Mouse (Mus musculus) heart, embryonic 11.5 days (tissue): Measurements from ENCODE around the gene Olfr67. TPM values are rescaled to one million over a fixed set of nuclear protein-coding genes. Genes with fewer than 3 reads are reported as not detected.

Experiments used
- ATAC-seq: fragments of 200-750 bp; cut with Nextera tagmentation; replicated peaks from 2 replicates; pipeline ENCODE4 v1.8.0; 2017; ENCODE audit warnings: moderate library complexity; ENCODE audit not compliant: insufficient number of reproducible peaks, low FRiP score, low TSS enrichment
- H3K27ac ChIP-seq: fragments of 300-500 bp; sonication (generic); 2 replicates; pipeline ENCODE4 v1.5.1; 2014; ENCODE audit warnings: mild to moderate bottlenecking, low read depth, low read length
- H3K27me3 ChIP-seq: fragments of 300-500 bp; sonication (generic); 2 replicates; pipeline ENCODE4 v1.6.1; 2014; ENCODE audit warnings: mild to moderate bottlenecking, low read length, mixed read lengths; ENCODE audit not compliant: control insufficient read depth, insufficient read depth
- H3K36me3 ChIP-seq: fragments of 300-500 bp; sonication (generic); 2 replicates; pipeline ENCODE4 v1.6.1; 2014; ENCODE audit warnings: mild to moderate bottlenecking, low read length, moderate library complexity, mixed read lengths; ENCODE audit not compliant: control insufficient read depth, insufficient read depth
- H3K4me1 ChIP-seq: fragments of 300-500 bp; sonication (generic); 2 replicates; pipeline ENCODE4 v1.6.1; 2014; ENCODE audit warnings: low read length; ENCODE audit not compliant: control insufficient read depth, insufficient read depth
- H3K4me2 ChIP-seq: fragments of 300-500 bp; sonication (generic); 2 replicates; pipeline ENCODE4 v1.6.1; 2014; ENCODE audit warnings: mild to moderate bottlenecking, moderate library complexity
- H3K4me3 ChIP-seq: fragments of 300-500 bp; sonication (generic); 2 replicates; pipeline ENCODE4 v1.5.1; 2014; ENCODE audit warnings: low read depth, low read length
- H3K9ac ChIP-seq: fragments of 300-500 bp; sonication (generic); 2 replicates; pipeline ENCODE4 v1.6.1; 2014; ENCODE audit warnings: mild to moderate bottlenecking, low read depth, low read length, moderate library complexity
- H3K9me3 ChIP-seq: fragments of 300-500 bp; sonication (generic); replicated peaks from 2 replicates; pipeline ENCODE4 v1.6.1; 2016; ENCODE audit warnings: low read length; ENCODE audit not compliant: control insufficient read depth
- whole genome bisulfite sequencing: fragments of 180-500 bp; shearing (Covaris S2); extraction: QIAGEN DNeasy Blood & Tissue Kit; methylation state at CpG from one replicate; pipeline ENCODE4 v1.1.7; 2014; ENCODE audit not compliant: insufficient replicate concordance; 5-methylcytosine and 5-hydroxymethylcytosine counted together
- polyA plus RNA-seq: library from polyadenylated mRNA; unstranded; fragments of >200 nt; fragmentation: Nextera tagmentation; extraction: Ambion mirVana; gene quantifications from 2 replicates; pipeline ENCODE4 v1.2.1, GENCODE M21; 2014

The Olfr67 gene
- polyA plus RNA-seq, 1 experiment from 2014 or later, result not detected

- WGBS, result 75% methylated on average over 2 of the region's 2 CpGs
- Histone ChIP-seq H3K4me2 (no peak within 1 kb of the TSS), H3K36me3 (no peaks in the 10 kb centered on the region), H3K27ac (no peak within 1 kb of the TSS), H3K9ac (no peak within 1 kb of the TSS), H3K27me3 (no peaks in the 10 kb centered on the region), H3K4me3 (no peak within 1 kb of the TSS), H3K4me1 (no peaks in the 10 kb centered on the region), H3K9me3 (no peaks in the 10 kb centered on the region)
- no peak for ATAC-seq
Observed at GRCm38 (mm10) chr7:103744843-103745242, 46.8 kb downstream of the Olfr67 start, which contains the start of gene Olfr629. Gene Olfr629 (minus strand): TSS chr7:103744943.

Other genes with a start within 250 kb of the Olfr67 start
- gene Olfr612, start 249.1 kb downstream of the Olfr67 start, polyA plus RNA-seq, result not detected in 2 replicates
- gene Olfr613, start 243.7 kb downstream of the Olfr67 start, polyA plus RNA-seq, result not detected in 2 replicates
- not detected in 2 replicates for gene Olfr615, start 235.7 kb downstream of the Olfr67 start, polyA plus RNA-seq
- gene Olfr616, start 222.7 kb downstream of the Olfr67 start, polyA plus RNA-seq, result not detected in 2 replicates
- not detected in 2 replicates for gene Olfr617, start 218.8 kb downstream of the Olfr67 start, polyA plus RNA-seq
- gene Olfr618, start 201.7 kb downstream of the Olfr67 start, polyA plus RNA-seq, result not detected in 2 replicates
- gene Olfr619, start 191.2 kb downstream of the Olfr67 start, polyA plus RNA-seq, result not detected in 2 replicates
- not detected in 2 replicates for gene Olfr620, start 179.3 kb downstream of the Olfr67 start, polyA plus RNA-seq
- not detected in 2 replicates for gene Olfr622, start 149.1 kb downstream of the Olfr67 start, polyA plus RNA-seq
- not detected in 2 replicates for gene Olfr623, start 128.1 kb downstream of the Olfr67 start, polyA plus RNA-seq
- 0.03 TPM in 1 of 2 replicates, not detected in the other for gene Olfr624, start 120.6 kb downstream of the Olfr67 start, polyA plus RNA-seq
- not detected in 2 replicates for gene Olfr625-ps1, start 109.1 kb downstream of the Olfr67 start, polyA plus RNA-seq
- not detected in 2 replicates for gene Olfr243, start 77.2 kb downstream of the Olfr67 start, polyA plus RNA-seq
- gene Olfr628, start 61.4 kb downstream of the Olfr67 start, polyA plus RNA-seq, result not detected in 2 replicates
- not detected in 2 replicates for gene Olfr629, start 46.9 kb downstream of the Olfr67 start, polyA plus RNA-seq
- 0.07 TPM in 1 of 2 replicates, not detected in the other for gene Olfr630, start 34.5 kb downstream of the Olfr67 start, polyA plus RNA-seq
- not detected in 2 replicates for gene Olfr69, start 20.2 kb downstream of the Olfr67 start, polyA plus RNA-seq
- not detected in 2 replicates for gene Olfr68, start 12.1 kb downstream of the Olfr67 start, polyA plus RNA-seq
- 2,483 and 3,067 TPM in 2 replicates for gene Hbb-bt, start 22.2 kb upstream of the Olfr67 start, polyA plus RNA-seq
- gene Hbb-bs, start 36.3 kb upstream of the Olfr67 start, polyA plus RNA-seq, result 849 and 1,123 TPM in 2 replicates
- gene Hbb-bh2, start 48.7 kb upstream of the Olfr67 start, polyA plus RNA-seq, result 0.31 TPM in 1 of 2 replicates, not detected in the other
- 7,786 and 8,740 TPM in 2 replicates for gene Hbb-bh1, start 51.3 kb upstream of the Olfr67 start, polyA plus RNA-seq
- 35,401 and 41,924 TPM in 2 replicates for gene Hbb-y, start 61.4 kb upstream of the Olfr67 start, polyA plus RNA-seq
- not detected in 2 replicates for gene Olfr66, start 94.4 kb upstream of the Olfr67 start, polyA plus RNA-seq
- not detected in 2 replicates for gene Olfr64, start 102.7 kb upstream of the Olfr67 start, polyA plus RNA-seq
- gene Olfr65, start 111.7 kb upstream of the Olfr67 start, polyA plus RNA-seq, result not detected in 2 replicates
- not detected in 2 replicates for gene Olfr631, start 137.0 kb upstream of the Olfr67 start, polyA plus RNA-seq
- 0.07 and 0.11 TPM in 2 replicates for gene Olfr632, start 142.5 kb upstream of the Olfr67 start, polyA plus RNA-seq
- not detected in 2 replicates for gene Olfr633, start 152.6 kb upstream of the Olfr67 start, polyA plus RNA-seq
- gene Olfr635, start 179.3 kb upstream of the Olfr67 start, polyA plus RNA-seq, result not detected in 2 replicates
- gene Olfr638, start 206.9 kb upstream of the Olfr67 start, polyA plus RNA-seq, result not detected in 2 replicates
- 0.03 TPM in 1 of 2 replicates, not detected in the other for gene Olfr639, start 225.5 kb upstream of the Olfr67 start, polyA plus RNA-seq
- not detected in 2 replicates for gene Olfr640, start 233.8 kb upstream of the Olfr67 start, polyA plus RNA-seq
- not detected in 2 replicates for gene Olfr641, start 243.6 kb upstream of the Olfr67 start, polyA plus RNA-seq